Mouse (Mus musculus): ENCODE measurements around the gene Dut. TPM values are rescaled to one million over a fixed set of nuclear protein-coding genes. Genes with fewer than 3 reads are reported as not detected.

Gene Dut
- polyA plus RNA-seq (2014; fragmentation: Nextera tagmentation; extraction: Ambion mirVana): 171 and 175 TPM in 2 replicates

DNA sequence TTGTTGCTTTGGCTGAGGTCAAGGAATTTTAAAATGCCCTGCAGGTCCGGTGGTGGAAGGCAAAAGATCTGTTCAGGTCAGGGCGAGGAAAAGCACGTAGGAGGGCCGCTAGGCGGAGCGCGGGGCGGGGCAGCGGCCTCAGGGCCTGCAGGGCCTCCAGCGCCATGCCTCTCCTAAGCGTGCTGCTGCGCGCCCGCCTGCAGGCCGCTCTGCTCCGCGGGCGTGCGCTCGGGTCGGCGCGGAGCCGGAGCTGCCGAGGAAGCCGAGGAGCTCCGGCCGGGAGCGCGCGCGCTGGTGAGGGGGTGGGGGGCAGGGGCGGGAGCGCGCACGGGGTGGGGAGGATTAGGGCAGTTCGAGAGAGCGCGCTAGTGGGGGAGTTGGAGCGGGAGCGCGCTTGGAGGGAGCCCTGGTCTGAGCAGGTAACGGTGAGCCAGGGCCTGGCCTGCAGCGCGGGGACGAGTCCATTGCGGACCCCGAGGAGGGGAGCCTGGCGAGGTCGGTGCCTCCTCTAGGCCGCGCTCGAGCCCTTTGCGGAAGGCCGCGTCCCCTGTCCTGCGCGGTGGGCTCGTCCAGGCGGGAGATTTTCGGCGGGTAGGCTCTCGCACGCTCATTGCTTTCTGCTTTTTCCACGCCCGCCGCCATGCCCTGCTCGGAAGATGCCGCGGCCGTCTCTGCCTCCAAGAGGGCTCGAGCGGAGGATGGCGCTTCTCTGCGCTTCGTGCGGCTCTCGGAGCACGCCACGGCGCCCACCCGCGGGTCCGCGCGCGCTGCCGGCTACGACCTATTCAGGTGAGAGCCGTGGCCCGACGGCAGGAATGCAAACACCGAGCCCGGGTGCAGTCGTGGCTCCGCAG is at the start of gene Dut:
Gene Dut (plus strand): TSS at position 83 of the 854 bp plus-strand sequence.
- WGBS: under 1% methylated on average over 65 of the region's 96 CpGs
- ATAC-seq (ENCODE audit: insufficient read depth, low FRiP score, low TSS enrichment) (peak; percentile 100), DNase-seq (ENCODE audit: low spot score) (peak; percentile 97)
- peak within 1 kb of the TSS; percentile 67 for H3K4me2 ChIP-seq (ENCODE audit: low read depth)
- peaks cover 10% of the 10 kb centered on the region for H3K4me1 ChIP-seq (ENCODE audit: control insufficient read depth, insufficient read depth, low read length)
- no peaks in the 10 kb centered on the region for H3K9me3 ChIP-seq (ENCODE audit: control insufficient read depth, low read length)
- H3K36me3 ChIP-seq (ENCODE audit: control insufficient read depth, insufficient read depth, low read length): peaks cover 2% of the 10 kb centered on the region; the same call in 1 of the 2 replicates
- no peaks in the 10 kb centered on the region for H3K27me3 ChIP-seq (ENCODE audit: control insufficient read depth, insufficient read depth, low read length)
- H3K27ac ChIP-seq (ENCODE audit: low read depth, low read length): peak within 1 kb of the TSS; percentile 75
- peak within 1 kb of the TSS; percentile 82 for H3K9ac ChIP-seq (ENCODE audit: low read length)
- H3K4me3 ChIP-seq (ENCODE audit: low read depth, low read length): peak within 1 kb of the TSS; percentile 65

DNA sequence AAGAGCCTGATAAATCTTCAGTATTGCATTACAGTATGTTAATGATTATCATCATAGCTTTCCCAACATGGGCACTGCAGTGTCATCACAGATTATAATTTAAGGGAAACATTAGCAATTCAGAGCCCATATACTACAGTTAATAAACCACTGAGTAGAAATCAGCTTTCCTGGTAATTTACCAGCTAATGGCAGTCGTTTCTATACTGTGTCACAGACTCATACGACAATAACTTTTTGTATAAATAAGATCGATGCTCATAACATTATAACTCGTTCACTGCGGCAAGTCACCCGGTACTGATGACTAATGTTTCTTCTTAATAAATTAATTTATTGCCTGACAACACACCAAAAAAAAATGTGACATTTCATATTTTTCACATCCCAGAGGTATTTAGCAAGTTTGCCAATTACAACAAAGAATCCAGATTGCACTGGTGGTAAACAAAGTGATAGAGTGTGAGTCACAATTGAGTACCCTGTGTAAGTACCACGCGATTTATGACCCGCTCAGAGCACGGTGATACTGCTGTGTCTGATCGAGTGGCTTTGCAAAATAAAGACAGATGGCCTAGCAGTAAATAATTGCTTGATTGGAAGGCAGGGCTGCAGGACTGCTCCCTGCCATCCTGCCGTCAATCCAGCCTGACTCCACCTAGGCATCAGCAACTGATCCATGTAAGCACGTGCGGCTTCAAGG is 37.9 kb upstream of the Dut start:
- no peak overlapping the region for H3K9ac ChIP-seq (ENCODE audit: low read length)
- 63% methylated on average over 14 of the region's 14 CpGs for WGBS
- no peaks in the 10 kb centered on the region for H3K9me3 ChIP-seq (ENCODE audit: control insufficient read depth, low read length)
- no peak overlapping the region for H3K27ac ChIP-seq (ENCODE audit: low read depth, low read length)
- no peaks in the 10 kb centered on the region for H3K27me3 ChIP-seq (ENCODE audit: control insufficient read depth, insufficient read depth, low read length)
- peak; percentile 66 for ATAC-seq (ENCODE audit: insufficient read depth, low FRiP score, low TSS enrichment)
- H3K4me2 ChIP-seq (ENCODE audit: low read depth): no peak overlapping the region
- H3K4me3 ChIP-seq (ENCODE audit: low read depth, low read length): no peak overlapping the region
- H3K4me1 ChIP-seq (ENCODE audit: control insufficient read depth, insufficient read depth, low read length): no peaks in the 10 kb centered on the region
- H3K36me3 ChIP-seq (ENCODE audit: control insufficient read depth, insufficient read depth, low read length): no peaks in the 10 kb centered on the region
- no peak for DNase-seq (ENCODE audit: low spot score)

DNA sequence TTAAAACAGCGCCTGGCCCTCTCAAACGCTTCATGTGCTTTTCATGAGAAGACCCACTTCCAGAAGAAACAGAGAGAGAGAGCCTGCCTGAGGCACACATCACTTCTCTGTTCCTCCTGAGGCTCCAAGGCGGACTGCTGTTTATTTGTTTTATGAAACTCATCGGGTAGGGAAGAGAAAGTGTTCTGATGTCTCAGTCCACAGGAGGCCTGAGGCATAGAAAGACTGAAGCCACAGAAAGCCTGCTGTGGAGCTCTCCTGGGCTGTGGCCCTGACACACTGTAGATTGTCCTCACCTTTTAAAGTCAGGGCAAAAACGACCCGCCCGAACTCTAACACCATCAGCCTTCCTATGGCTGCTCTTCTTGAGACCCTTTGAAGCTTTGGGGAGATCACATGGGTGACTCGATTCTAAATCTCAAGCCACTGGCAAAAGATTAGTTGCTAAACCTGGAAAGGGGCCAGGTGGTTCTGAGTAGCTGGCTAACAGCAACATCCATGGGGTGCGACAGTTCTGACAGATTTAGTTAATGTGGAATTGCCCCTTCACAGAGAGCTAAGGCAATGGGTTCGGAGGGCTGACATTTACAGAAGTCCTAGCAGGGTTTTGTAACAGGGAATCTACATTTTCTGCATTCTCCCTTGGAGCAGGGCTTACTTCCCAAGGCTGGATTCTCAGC is 35.0 kb upstream of the Dut start:
- ATAC-seq (ENCODE audit: insufficient read depth, low FRiP score, low TSS enrichment) (no peak), DNase-seq (ENCODE audit: low spot score) (no peak)
- no peak overlapping the region for H3K4me2 ChIP-seq (ENCODE audit: low read depth)
- 60% methylated on average over 10 of the region's 10 CpGs for WGBS
- no peaks in the 10 kb centered on the region for H3K36me3 ChIP-seq (ENCODE audit: control insufficient read depth, insufficient read depth, low read length)
- no peaks in the 10 kb centered on the region for H3K4me1 ChIP-seq (ENCODE audit: control insufficient read depth, insufficient read depth, low read length)
- H3K27ac ChIP-seq (ENCODE audit: low read depth, low read length): no peak overlapping the region
- H3K9ac ChIP-seq (ENCODE audit: low read length): no peak overlapping the region
- H3K9me3 ChIP-seq (ENCODE audit: control insufficient read depth, low read length): no peaks in the 10 kb centered on the region
- H3K27me3 ChIP-seq (ENCODE audit: control insufficient read depth, insufficient read depth, low read length): no peaks in the 10 kb centered on the region
- H3K4me3 ChIP-seq (ENCODE audit: low read depth, low read length): no peak overlapping the region

DNA sequence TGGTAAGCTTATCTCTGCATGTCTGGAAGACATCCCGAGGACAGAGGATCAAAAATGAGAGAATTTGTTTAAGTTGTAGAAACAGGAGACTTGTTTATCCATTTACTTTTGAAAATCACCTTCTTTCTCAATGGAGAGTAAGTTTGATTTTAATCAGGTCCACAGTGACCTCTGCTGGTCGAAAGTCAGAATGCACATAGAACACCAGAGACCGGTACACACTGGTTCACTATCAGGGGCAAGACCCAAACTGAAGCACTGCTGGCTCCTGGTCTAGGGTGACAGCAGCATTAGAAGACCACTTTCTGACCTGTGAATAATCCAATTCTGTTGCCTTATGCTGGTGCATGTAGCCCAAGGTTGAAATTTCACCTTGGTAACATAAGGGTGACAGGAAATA is 32.4 kb upstream of the Dut start:
- 2% methylated on average over 3 of the region's 3 CpGs for WGBS
- ATAC-seq (ENCODE audit: insufficient read depth, low FRiP score, low TSS enrichment): 0 out of 2 replicates have a peak, but pooled peaks have one; percentile 50
- no peaks in the 10 kb centered on the region for H3K9me3 ChIP-seq (ENCODE audit: control insufficient read depth, low read length)

DNA sequence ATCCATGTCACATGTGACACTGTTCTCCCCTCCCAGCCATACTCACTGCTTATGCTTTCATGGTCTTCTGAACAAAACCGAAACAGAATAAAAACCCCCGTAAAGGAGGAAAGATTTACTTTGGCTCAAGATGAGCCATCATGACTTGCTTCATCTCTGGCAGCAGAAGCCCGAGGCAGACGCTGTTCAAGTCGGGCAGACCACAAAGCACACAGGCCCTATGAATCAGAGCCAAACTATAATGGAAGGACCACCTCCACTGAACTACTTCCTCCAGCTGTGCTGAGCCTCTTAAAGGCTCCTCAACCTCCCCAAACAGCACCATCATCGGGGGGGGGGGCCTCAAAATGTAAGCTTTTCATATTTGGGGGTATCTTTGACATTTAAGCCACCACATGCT is 29.7 kb upstream of the Dut start:
- Histone ChIP-seq H3K9ac (ENCODE audit: low read length) (no peak overlapping the region), H3K27me3 (ENCODE audit: control insufficient read depth, insufficient read depth, low read length) (no peaks in the 10 kb centered on the region), H3K9me3 (ENCODE audit: control insufficient read depth, low read length) (no peaks in the 10 kb centered on the region), H3K27ac (ENCODE audit: low read depth, low read length) (no peak overlapping the region), H3K36me3 (ENCODE audit: control insufficient read depth, insufficient read depth, low read length) (no peaks in the 10 kb centered on the region), H3K4me1 (ENCODE audit: control insufficient read depth, insufficient read depth, low read length) (no peaks in the 10 kb centered on the region), H3K4me2 (ENCODE audit: low read depth) (no peak overlapping the region), H3K4me3 (ENCODE audit: low read depth, low read length) (no peak overlapping the region)
- DNase-seq (ENCODE audit: low spot score): no peak
- 77% methylated on average over 6 of the region's 6 CpGs for WGBS
- no peak for ATAC-seq (ENCODE audit: insufficient read depth, low FRiP score, low TSS enrichment)

More for the DNA sequence above, 32.4 kb upstream of the Dut start:
- Histone ChIP-seq H3K9ac (ENCODE audit: low read length) (no peak overlapping the region), H3K4me2 (ENCODE audit: low read depth) (no peak overlapping the region), H3K27ac (ENCODE audit: low read depth, low read length) (no peak overlapping the region), H3K4me1 (ENCODE audit: control insufficient read depth, insufficient read depth, low read length) (no peaks in the 10 kb centered on the region), H3K27me3 (ENCODE audit: control insufficient read depth, insufficient read depth, low read length) (no peaks in the 10 kb centered on the region), H3K36me3 (ENCODE audit: control insufficient read depth, insufficient read depth, low read length) (no peaks in the 10 kb centered on the region), H3K4me3 (ENCODE audit: low read depth, low read length) (no peak overlapping the region)
- peak; percentile 77 for DNase-seq (ENCODE audit: low spot score)

DNA sequence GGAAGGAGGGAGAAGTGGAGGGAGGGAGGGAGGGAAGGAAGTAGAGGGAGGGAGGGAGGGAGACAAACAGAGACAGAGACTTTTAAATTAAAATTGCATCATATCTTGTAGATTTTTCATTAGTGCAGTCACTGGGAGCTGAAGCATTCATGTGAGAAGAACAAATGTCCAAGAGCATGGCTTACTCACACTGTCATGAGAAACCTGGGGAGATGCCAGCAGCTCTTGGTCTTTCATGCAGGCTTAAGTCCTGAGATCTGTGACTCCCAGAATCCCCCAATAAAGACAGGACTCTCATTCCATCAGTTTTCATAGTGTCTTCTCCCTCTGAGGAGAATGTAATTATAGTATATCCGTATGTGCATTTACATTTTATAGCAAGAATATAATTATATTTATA is 28.4 kb upstream of the Dut start:
- H3K27ac ChIP-seq (ENCODE audit: low read depth, low read length): no peak overlapping the region
- 89% methylated on average over 1 of the region's 1 CpGs for WGBS
- no peak overlapping the region for H3K4me2 ChIP-seq (ENCODE audit: low read depth)
- H3K9me3 ChIP-seq (ENCODE audit: control insufficient read depth, low read length): no peaks in the 10 kb centered on the region
- DNase-seq (ENCODE audit: low spot score) (no peak), ATAC-seq (ENCODE audit: insufficient read depth, low FRiP score, low TSS enrichment) (no peak)
- no peaks in the 10 kb centered on the region for H3K4me1 ChIP-seq (ENCODE audit: control insufficient read depth, insufficient read depth, low read length)
- H3K9ac ChIP-seq (ENCODE audit: low read length): no peak overlapping the region
- H3K27me3 ChIP-seq (ENCODE audit: control insufficient read depth, insufficient read depth, low read length): no peaks in the 10 kb centered on the region
- H3K4me3 ChIP-seq (ENCODE audit: low read depth, low read length): no peak overlapping the region
- H3K36me3 ChIP-seq (ENCODE audit: control insufficient read depth, insufficient read depth, low read length): no peaks in the 10 kb centered on the region

DNA sequence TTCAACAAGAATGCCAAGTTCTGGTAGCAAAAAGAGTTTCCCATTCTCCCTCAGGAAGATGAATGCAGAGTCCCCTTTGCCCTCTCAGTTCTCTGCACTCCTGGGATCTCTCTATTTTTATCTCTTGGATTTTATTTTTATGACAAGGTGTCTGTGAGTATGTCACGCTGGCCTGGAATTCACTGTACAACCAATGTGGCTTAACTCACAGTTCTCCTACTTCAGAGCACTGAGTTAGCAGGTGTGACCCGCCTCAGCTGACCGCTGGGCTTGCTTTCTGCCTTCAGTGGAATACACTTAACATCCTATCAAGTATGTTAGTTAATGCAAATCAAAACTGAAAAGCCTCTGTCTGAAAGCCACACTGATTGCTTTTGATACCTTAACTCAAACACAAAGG is 27.7 kb upstream of the Dut start:
- ATAC-seq (ENCODE audit: insufficient read depth, low FRiP score, low TSS enrichment) (no peak), DNase-seq (ENCODE audit: low spot score) (no peak)
- Histone ChIP-seq H3K9ac (ENCODE audit: low read length) (no peak overlapping the region), H3K4me3 (ENCODE audit: low read depth, low read length) (no peak overlapping the region), H3K27ac (ENCODE audit: low read depth, low read length) (no peak overlapping the region), H3K4me2 (ENCODE audit: low read depth) (no peak overlapping the region), H3K4me1 (ENCODE audit: control insufficient read depth, insufficient read depth, low read length) (no peaks in the 10 kb centered on the region), H3K36me3 (ENCODE audit: control insufficient read depth, insufficient read depth, low read length) (no peaks in the 10 kb centered on the region), H3K27me3 (ENCODE audit: control insufficient read depth, insufficient read depth, low read length) (no peaks in the 10 kb centered on the region), H3K9me3 (ENCODE audit: control insufficient read depth, low read length) (no peaks in the 10 kb centered on the region)
- 87% methylated on average over 3 of the region's 3 CpGs for WGBS

DNA sequence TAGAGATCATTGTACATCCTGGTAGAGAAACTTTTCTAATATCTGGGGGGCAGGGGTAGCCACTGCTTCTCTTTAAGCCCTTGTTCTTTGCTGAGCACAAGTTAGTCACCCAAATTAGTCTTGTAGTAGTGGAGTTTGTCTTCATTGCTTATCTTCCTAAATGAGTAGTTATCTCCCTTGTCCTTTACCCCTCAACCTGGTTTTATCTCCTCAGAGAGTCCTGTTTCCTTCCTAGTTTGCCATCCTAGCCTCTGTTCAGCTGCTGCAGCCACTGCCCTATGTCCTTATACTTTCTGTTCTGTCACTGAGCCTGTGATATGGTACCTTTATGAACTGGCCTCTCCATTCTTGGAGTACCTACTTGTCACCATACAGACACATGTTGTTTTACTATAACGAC is 25.3 kb upstream of the Dut start:
- ATAC-seq (ENCODE audit: insufficient read depth, low FRiP score, low TSS enrichment): no peak

More for the DNA sequence above, 25.3 kb upstream of the Dut start:
- no peak for DNase-seq (ENCODE audit: low spot score)
- Histone ChIP-seq H3K4me2 (ENCODE audit: low read depth) (no peak overlapping the region), H3K36me3 (ENCODE audit: control insufficient read depth, insufficient read depth, low read length) (no peaks in the 10 kb centered on the region), H3K27me3 (ENCODE audit: control insufficient read depth, insufficient read depth, low read length) (no peaks in the 10 kb centered on the region), H3K27ac (ENCODE audit: low read depth, low read length) (no peak overlapping the region), H3K4me3 (ENCODE audit: low read depth, low read length) (no peak overlapping the region), H3K9ac (ENCODE audit: low read length) (no peak overlapping the region), H3K4me1 (ENCODE audit: control insufficient read depth, insufficient read depth, low read length) (no peaks in the 10 kb centered on the region), H3K9me3 (ENCODE audit: control insufficient read depth, low read length) (no peaks in the 10 kb centered on the region)
- 77% methylated on average over 1 of the region's 1 CpGs for WGBS

Data from neural tube, embryonic 11.5 days (tissue).